ENCODE assay signal across 18 mouse cellular contexts in genomic region chr3:47281783-47282182, GRCm38 (mm10).
DNase-seq lines count a peak whose midpoint lies in the region; ATAC-seq and TF ChIP-seq lines count a peak whose summit lies in the region.
"Had no signal": no experiment of that assay in that cellular context is flagged by ENCODE, and none has a peak within 500 bp of the region (broad histone marks: within the 10 kb centered on the region; RNA-seq: fewer than 3 reads in every experiment).

No protein-coding gene starts in this region.

- H3K4me2 ChIP-seq in forebrain, postnatal 0 days (ENCODE audit: low read depth) = no peak overlapping the region
- H3K4me2 ChIP-seq in midbrain, embryonic 13.5 days (replicated peaks) = no peak overlapping the region
- H3K4me2 ChIP-seq: embryonic facial prominence, embryonic 15.5 days; heart, embryonic 12.5 days; hindbrain, embryonic 15.5 days had no signal

- H3K27ac ChIP-seq in forebrain, embryonic 10.5 days = 0 out of 2 replicates have a peak overlapping the region, but pooled peaks have one; percentile 44
- H3K27ac ChIP-seq in forebrain, postnatal 0 days (ENCODE audit: low read depth, low read length) = no peak overlapping the region
- H3K27ac ChIP-seq in midbrain, embryonic 13.5 days = no peak overlapping the region
- no peak overlapping the region for H3K27ac ChIP-seq in midbrain, embryonic 10.5 days (replicated peaks)
- H3K27ac ChIP-seq: embryonic facial prominence, embryonic 15.5 days; gastrocnemius, adult 2 months; hindbrain, embryonic 15.5 days had no signal

- no peak for TF ChIP-seq CTCF in forebrain, postnatal 0 days (IDR thresholded peaks at IDR 0.05; ENCODE audit: low read depth)

- H3K4me1 ChIP-seq in forebrain, embryonic 10.5 days = peaks cover 10% of the 10 kb centered on the region
- no peaks in the 10 kb centered on the region for H3K4me1 ChIP-seq in forebrain, postnatal 0 days (ENCODE audit: insufficient read depth)
- peaks cover 5% of the 10 kb centered on the region; the same call in 1 of the 2 replicates for H3K4me1 ChIP-seq in midbrain, embryonic 13.5 days (replicated peaks)
- 0 out of 2 replicates have a peak, but pooled peaks cover 4% of the 10 kb centered on the region for H3K4me1 ChIP-seq in midbrain, embryonic 10.5 days
- H3K4me1 ChIP-seq: embryonic facial prominence, embryonic 15.5 days; heart, embryonic 12.5 days had no signal

- H3K36me3 ChIP-seq in forebrain, embryonic 10.5 days (replicated peaks) = no peaks in the 10 kb centered on the region
- H3K36me3 ChIP-seq in forebrain, postnatal 0 days (ENCODE audit: insufficient read depth) = no peaks in the 10 kb centered on the region
- H3K36me3 ChIP-seq in midbrain, embryonic 13.5 days = no peaks in the 10 kb centered on the region
- no peaks in the 10 kb centered on the region for H3K36me3 ChIP-seq in midbrain, embryonic 10.5 days
- H3K36me3 ChIP-seq: embryonic facial prominence, embryonic 15.5 days; heart, embryonic 12.5 days; hindbrain, embryonic 15.5 days had no signal

- no peak overlapping the region for H3K9ac ChIP-seq in forebrain, postnatal 0 days
- no peak overlapping the region for H3K9ac ChIP-seq in midbrain, embryonic 13.5 days (replicated peaks)
- H3K9ac ChIP-seq: embryonic facial prominence, embryonic 15.5 days; heart, embryonic 12.5 days; hindbrain, embryonic 15.5 days had no signal

- no peak for DNase-seq in forebrain, embryonic 10.5 days (ENCODE audit: extremely low spot score, low spot score)
- no peak for DNase-seq in forebrain, postnatal 0 days
- DNase-seq in midbrain, embryonic 10.5 days (ENCODE audit: low spot score) = no peak
- peak; percentile 15 for DNase-seq in mesoderm, embryonic 11.5 days (ENCODE audit: low read depth, low spot score)
- DNase-seq in heart, postnatal 10 days = no peak
- no peak for DNase-seq in adrenal gland, postnatal 4 days (ENCODE audit: low spot score in 2 of 2)
- DNase-seq: adrenal gland, postnatal 10 days; cerebellum, adult 2 months; cerebellum, postnatal 10 days; gastrocnemius, adult 2 months; gastrocnemius, postnatal 25 days; heart, postnatal 36 days had no signal

- ATAC-seq in forebrain, postnatal 0 days = no peak
- 0 out of 2 replicates have a peak, but pooled peaks have one; percentile 27 for ATAC-seq in midbrain, embryonic 13.5 days
- ATAC-seq: intestine, embryonic 16.5 days had no signal

- H3K27me3 ChIP-seq in forebrain, embryonic 10.5 days (ENCODE audit: poor library complexity, severe bottlenecking) = no peaks in the 10 kb centered on the region
- no peaks in the 10 kb centered on the region for H3K27me3 ChIP-seq in forebrain, postnatal 0 days (ENCODE audit: insufficient read depth, low read length)
- H3K27me3 ChIP-seq in midbrain, embryonic 13.5 days = no peaks in the 10 kb centered on the region
- no peaks in the 10 kb centered on the region for H3K27me3 ChIP-seq in midbrain, embryonic 10.5 days (ENCODE audit: low read depth, poor library complexity, severe bottlenecking)
- H3K27me3 ChIP-seq: embryonic facial prominence, embryonic 15.5 days; heart, embryonic 12.5 days; hindbrain, embryonic 15.5 days had no signal

- intact Hi-C loops in heart, postnatal 10 days (cut with DNase I) = no loop called here

- H3K9me3 ChIP-seq in forebrain, embryonic 10.5 days = no peaks in the 10 kb centered on the region
- H3K9me3 ChIP-seq in forebrain, postnatal 0 days (ENCODE audit: low read length) = no peaks in the 10 kb centered on the region
- H3K9me3 ChIP-seq in midbrain, embryonic 13.5 days = no peaks in the 10 kb centered on the region
- no peaks in the 10 kb centered on the region for H3K9me3 ChIP-seq in midbrain, embryonic 10.5 days (replicated peaks)
- H3K9me3 ChIP-seq: embryonic facial prominence, embryonic 15.5 days; heart, embryonic 12.5 days; hindbrain, embryonic 15.5 days had no signal

- WGBS in forebrain, embryonic 10.5 days = 34% methylated on average over 1 of the region's 1 CpGs
- WGBS in forebrain, postnatal 0 days = 27% methylated on average over 1 of the region's 1 CpGs
- WGBS in midbrain, embryonic 13.5 days = 20% methylated on average over 1 of the region's 1 CpGs
- 44% methylated on average over 1 of the region's 1 CpGs for WGBS in midbrain, embryonic 10.5 days

- no peak overlapping the region for H3K4me3 ChIP-seq in forebrain, embryonic 10.5 days
- no peak overlapping the region for H3K4me3 ChIP-seq in forebrain, postnatal 0 days (ENCODE audit: low read depth, low read length)
- no peak overlapping the region for H3K4me3 ChIP-seq in midbrain, embryonic 13.5 days (replicated peaks)
- H3K4me3 ChIP-seq in midbrain, embryonic 10.5 days = no peak overlapping the region
- H3K4me3 ChIP-seq: embryonic facial prominence, embryonic 15.5 days; erythroblast, embryonic 14.5 days; gastrocnemius, adult 2 months; heart, embryonic 12.5 days; hindbrain, embryonic 15.5 days had no signal
